Mouse (Mus musculus): ENCODE measurements around the gene Alpk1.

DNA sequence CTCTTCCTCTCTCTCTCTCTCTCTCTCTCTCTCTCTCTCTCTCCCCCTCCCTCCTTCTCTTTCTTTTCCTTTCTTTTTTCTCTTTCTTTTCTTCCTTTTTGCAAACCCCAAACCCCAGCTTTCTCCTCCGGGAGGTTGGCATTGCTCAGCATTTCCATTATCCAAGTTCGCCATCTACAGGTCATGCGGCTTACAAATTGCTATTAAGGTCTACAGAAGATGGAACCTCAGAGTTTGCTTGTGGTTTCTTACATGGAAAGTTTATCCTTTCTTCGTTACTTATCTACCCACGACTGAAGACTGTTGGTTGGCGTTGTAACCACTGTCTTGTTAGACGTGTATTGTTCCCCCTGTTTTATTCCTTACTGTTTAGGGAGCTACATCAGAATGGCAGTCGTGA lies 21.1 kb downstream of the Alpk1 start:
- TF ChIP-seq CTCF (IDR thresholded peaks at IDR 0.05) = peak; percentile 70
- TF ChIP-seq EP300 (IDR thresholded peaks at IDR 0.05) = no peak
